Mouse (Mus musculus) 416B (cell line): ENCODE results near the gene Gdf3.
"Not testable (repeated sequence)": the region's sequence is repeated elsewhere in the genome, so short reads cannot be mapped to it uniquely, and the experiment has no call there.

Experiments used
- DNase-seq: peaks from one replicate; pipeline ENCODE4 v3.0.0; 2011; ENCODE audit warnings: low read depth

Gdf3 gene

GRCm38 (mm10) chr6:122605483-122605882 lies 4.4 kb downstream of the Gdf3 start:
- peak; percentile 69 for DNase-seq

GRCm38 (mm10) chr6:122604260-122604659 lies 5.6 kb downstream of the Gdf3 start:
- DNase-seq: peak; percentile 36

- DNase-seq: peak; percentile 78
Observed at GRCm38 (mm10) chr6:122602992-122603322, 6.9 kb downstream of the Gdf3 start.

GRCm38 (mm10) chr6:122602242-122602991 lies 7.5 kb downstream of the Gdf3 start, which contains the start of gene Apobec1:
Apobec1 (minus strand) TSS chr6:122602444.
- DNase-seq: peak; percentile 98

GRCm38 (mm10) chr6:122601615-122602014 lies 8.3 kb downstream of the Gdf3 start:
- DNase-seq: no peak

DNA sequence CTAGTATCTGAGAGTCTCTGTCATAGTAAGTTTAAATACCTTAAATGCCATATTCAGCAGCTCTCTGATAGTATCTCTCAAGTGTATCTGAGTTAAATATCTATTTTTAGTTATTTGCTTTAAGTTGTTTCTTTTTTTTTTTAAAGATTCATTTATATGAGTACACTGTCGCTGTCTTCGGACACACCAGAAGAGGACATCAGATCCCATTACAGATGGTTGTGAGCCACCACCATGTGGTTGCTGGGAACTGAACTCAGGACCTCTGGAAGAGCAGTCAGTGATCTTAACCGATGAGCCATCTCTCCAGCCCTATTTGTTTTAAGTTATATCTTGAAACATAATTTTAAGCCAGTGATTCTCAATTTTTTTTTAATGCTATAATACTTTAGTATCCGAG lies 8.9 kb downstream of the Gdf3 start:
- DNase-seq: no peak

DNA sequence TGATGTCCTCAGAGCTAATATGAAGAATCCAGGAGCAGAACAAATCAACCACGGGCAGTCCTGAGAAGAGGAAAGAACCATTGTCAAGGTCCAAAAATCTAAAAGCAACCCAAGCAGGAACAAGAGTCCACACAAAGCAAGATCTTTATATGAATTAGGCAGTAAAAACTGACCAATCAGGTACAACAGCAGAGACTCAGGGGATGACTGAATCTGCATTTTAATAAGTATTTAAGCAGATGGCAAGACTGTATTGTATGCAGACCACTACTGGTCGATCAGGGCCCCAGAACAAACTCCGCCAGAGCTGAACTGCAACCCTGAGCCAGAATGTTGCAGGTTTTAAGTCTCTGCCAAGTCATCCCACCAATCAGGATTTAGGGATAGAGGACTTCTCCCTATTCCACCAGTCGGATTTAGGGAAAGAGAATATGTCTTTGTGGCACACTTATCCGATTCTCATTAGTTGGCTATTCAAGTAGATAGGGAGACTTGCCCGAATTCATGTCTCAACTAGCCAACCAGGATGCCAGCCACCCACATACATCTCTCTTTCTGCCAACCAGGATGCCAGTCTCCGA lies 9.7 kb downstream of the Gdf3 start:
- no peak for DNase-seq

- no peak for DNase-seq
Observed at GRCm38 (mm10) chr6:122599054-122599737, 10.7 kb downstream of the Gdf3 start.

GRCm38 (mm10) chr6:122598436-122598835 lies 11.5 kb downstream of the Gdf3 start:
- no peak for DNase-seq

DNA sequence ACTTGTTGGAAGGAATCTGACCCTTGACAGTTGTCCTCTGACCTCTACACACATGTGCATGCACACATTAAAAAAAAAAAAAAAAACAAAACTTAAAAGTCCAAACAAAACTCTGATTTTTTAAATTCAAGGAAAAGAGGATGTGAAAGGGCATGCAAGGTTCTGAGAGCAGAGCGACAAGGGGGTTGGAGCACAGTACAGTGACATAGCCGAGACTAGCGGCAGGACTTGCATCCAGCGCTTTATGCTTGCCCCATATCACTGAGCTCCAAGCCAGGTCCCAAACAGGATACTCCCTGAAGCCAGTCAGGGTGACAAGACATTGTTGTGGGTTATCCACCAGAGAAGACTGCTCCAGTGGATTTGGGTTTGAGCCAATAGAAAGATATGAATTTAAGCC lies 11.9 kb downstream of the Gdf3 start:
- DNase-seq: no peak

DNA sequence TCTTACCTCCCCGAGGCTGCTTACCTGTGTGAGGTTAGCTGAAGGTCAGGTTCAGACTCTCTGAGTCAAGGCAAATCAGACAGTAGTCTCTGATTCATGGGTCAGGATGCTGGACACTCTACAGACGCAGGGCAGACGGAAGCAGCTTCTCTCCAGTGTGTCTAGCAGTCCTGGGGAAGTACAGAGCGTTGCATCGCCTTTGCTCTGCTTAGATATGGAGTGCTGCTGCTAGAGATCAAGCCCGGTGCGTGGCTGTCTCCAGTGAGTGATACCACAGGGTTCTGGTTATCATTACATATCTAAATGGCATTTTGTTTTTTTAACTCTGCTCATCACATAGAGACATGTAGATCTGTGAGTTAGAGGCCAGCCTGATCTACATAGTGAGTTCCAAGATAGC lies 13.3 kb downstream of the Gdf3 start:
- DNase-seq: no peak

DNA sequence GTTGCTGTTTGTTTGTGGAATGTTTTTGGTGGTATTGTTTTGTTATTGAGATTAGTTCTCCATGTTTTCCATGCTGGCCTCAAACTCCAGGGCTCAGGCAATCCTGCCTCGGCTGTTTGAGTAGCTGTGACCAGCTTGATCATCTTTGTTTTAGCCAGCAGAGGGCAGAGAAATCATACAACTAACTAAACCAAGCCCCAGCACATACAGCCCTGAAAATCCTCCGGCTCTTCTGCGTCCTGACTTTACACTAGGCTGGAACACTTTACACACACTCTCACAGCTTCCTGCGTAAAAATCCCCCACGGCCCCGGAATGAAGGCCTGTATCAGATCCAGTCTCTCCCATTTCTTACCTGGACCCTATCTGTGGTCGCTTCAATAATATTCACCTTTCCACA lies 14.2 kb downstream of the Gdf3 start:
- DNase-seq: peak; percentile 48

DNA sequence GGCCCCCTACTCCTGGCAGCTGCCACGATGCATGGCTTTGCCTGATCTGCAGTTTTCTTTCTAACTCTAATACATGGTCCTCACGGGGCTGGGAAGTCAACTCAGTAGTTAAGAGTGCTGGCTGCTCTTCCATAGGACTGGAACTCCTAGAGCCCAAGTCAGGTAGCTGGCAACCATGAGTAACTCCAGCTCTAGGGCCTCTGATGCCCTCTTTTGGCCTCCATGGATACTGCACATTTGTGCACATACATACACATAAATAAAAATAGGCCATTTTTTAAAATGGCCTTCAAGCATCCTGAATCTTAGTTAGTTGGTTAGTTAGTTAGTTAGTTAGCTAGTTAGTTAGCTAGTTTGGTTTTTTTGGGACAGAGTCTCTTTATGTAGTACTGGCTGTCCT lies 17.0 kb downstream of the Gdf3 start:
- peak; percentile 23 for DNase-seq

DNA sequence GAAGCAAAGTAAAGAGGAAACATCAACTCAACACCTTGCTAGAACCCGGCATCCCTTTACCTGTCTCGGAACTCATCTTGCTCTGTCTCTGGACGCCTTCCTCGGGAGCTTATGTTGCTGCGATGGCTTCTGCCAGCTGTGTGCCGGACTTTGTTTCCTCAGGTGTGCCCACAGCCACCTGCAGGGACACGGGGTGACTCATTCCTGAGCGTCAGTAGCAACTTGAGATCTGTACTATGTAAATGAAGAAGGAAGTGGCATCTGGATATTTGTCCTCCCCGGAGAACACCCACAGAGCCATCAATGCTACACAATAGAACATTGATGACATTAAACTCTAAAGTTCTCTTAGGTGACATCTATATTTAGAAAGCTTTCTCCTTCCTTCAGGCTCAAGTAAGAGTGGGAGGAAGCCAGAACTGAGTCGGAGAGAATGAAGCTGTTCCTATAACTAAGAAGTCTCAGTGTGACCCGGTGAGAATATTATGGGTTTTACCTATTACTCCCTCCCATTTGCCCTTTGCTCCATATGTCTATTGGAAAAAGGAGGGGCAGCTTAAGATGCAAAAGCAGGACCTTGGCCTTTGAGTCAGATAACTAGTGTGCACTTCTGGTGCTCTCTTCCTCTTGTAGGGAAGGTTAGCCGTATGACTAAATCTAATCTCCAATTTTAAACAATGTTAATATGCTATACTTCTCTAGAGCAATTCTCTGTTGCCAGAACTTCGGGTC lies 18.7 kb downstream of the Gdf3 start:
- DNase-seq: no peak

- no peak for DNase-seq
Observed at GRCm38 (mm10) chr6:122579086-122579485, 30.8 kb downstream of the Gdf3 start.

- DNase-seq: no peak
Observed at GRCm38 (mm10) chr6:122577030-122577429, 32.9 kb downstream of the Gdf3 start.

GRCm38 (mm10) chr6:122575037-122575436 lies 34.9 kb downstream of the Gdf3 start:
- not testable (repeated sequence) for DNase-seq

DNA sequence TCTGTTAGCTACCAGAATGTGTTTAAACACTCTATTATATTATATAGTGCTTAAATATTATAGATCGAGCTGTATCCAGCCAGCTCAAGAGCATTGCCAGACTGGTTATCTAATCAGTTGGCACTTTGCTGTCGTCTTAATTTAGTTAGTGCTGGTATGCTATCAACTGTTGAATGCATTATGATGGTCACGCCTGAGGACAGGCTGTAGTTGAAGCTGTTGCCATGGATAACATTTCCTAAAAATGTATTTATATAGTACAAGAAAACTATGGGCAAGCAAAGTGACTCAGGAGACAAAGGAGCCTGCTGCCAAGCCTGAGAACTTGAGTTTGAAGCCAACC lies 38.3 kb downstream of the Gdf3 start:
- DNase-seq: no peak

DNA sequence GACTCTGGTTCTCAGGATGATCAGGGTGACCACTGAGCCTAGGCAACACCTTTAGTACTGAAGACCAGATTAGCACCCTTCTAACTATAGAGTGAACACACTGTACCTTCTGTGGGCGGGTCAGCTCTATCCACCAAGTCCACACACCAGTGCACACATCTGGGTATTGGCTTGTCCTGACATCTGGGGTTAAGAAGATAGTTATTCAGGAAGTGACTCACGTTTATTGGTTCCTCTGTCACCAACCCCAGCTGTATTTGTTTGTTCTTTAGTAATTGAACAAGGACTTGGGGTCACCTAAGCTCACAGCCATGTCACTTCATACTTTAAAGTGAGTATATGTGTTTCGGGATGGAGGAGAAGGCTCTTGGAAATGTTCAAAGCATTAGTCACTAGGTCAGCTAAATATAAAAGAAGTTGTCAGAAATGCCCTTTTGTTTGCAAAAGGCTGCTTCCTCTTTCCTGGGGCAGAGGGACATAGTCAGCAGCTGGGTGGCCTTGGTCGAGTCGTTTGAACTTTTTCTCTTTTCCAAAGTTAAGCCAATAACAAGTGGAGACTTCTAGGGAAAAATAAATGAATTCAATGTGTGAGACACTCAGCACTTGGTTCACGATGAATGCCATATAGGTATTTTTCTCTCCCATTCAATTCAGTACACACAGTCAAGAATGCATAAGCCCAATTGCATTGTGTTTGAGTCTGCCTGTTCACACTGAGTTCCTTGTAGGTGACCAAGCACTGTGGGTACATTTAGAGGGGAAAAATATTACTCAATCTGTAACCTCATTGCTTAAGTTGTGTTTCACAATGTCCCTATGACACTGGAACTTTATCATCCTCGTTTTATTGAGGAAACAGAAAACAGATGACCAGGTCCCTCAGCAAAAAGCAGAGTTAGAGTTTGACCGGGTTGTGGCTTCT lies 38.9 kb downstream of the Gdf3 start:
- peak; percentile 90 for DNase-seq

- no peak for DNase-seq
Observed at GRCm38 (mm10) chr6:122569762-122570161, 40.1 kb downstream of the Gdf3 start.

- no peak for DNase-seq
Observed at GRCm38 (mm10) chr6:122569113-122569512, 40.8 kb downstream of the Gdf3 start.
